Mouse (Mus musculus): Measurements from ENCODE around the gene Popdc3. TPM values are rescaled to one million over a fixed set of nuclear protein-coding genes. Genes with fewer than 3 reads are reported as not detected.

Gene Popdc3
- 0.40 and 0.71 TPM in 2 replicates for polyA plus RNA-seq (2021; fragmentation: Nextera tagmentation)
- long read RNA-seq, experiment 1, transcript Popdc3-201 (4 exons, 1,853 nt) = major isoform, 5 of 7 reads
- long read RNA-seq, experiment 1, partial matches to known transcripts = 0 of 7 reads
- long read RNA-seq, experiment 1, other reads (novel, unspliced or antisense) = 1 of 7 reads
- long read RNA-seq, experiment 2 = 0 reads

DNA sequence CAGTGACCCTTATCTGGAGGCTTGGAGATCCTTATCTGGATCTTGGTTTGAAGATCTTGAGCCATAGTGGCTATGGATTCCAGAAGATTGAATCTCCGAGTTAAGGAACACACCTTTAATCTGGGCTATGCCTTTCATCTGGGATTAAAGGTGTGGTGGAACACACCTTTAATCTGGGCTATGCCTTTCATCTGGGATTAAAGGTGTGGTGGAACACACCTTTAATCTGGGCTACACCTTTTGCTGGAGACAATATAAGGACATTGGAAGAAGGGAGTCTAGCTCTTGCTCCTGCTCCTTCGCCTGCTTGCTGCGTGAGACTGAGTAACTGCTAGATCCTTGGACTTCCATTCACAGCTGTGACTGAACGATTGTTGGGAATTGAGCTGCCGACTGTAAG lies at the start of gene Popdc3:
Gene Popdc3, plus strand, starts transcription at position 301 of the 400 bp plus-strand sequence.

DNA sequence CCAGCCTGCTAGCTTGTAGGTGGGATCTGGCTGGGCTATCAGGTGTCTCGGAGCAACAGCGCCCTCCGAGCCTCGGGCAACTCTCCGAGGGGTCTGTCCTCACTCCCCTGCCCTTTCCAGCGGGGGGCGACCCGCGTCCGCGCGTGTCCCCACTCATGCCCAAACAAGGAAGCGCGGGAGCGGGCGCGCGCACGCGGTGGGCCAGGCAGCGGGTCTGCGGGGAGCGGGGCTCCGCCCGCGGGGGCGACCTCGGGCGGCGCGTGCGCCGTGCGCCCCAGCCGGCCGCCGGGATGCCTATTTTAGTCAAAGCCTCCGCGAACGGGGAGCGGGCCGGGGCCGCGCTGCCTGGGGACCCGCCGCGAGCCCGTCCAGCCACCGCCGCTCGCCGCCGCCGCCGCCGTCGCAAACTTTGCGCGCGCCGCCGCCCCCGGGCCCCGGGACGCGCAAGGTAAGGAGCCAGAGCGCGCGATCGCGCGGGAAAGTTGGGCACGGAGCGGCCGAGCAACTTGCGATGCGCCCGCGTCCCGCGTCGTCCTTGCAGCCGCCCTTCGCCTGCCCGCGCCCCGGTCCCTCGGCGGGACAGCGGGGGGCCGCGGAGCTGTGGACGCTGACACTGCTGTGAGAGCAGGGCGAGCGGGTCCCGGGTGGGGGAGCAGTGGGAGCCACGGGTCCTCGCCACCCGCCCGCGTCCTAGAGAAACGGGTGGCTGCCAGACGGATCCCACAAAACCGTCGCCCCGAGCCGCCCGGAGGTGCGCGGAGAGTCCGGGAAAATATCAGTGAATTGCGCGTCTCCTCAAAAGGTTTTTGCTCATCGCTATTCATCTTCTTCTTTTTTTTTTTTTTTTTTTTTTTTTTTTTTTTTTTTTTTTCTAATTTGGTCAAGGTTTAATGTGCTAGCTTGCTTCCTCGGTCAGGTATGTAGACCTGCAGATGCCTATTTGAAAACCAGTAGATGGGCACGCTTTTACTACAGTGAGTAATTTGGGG lies 157.8 kb downstream of the Popdc3 start, which contains the start of gene Bves:
Gene Bves, plus strand, starts transcription at position 339 of the 989 bp plus-strand sequence.

Other genes with a start within 250 kb of the Popdc3 start
- 6.2 and 6.3 TPM in 2 replicates for gene Prep, start 110.9 kb upstream of the Popdc3 start, polyA plus RNA-seq (2021; fragmentation: Nextera tagmentation)
- 0.44 and 0.63 TPM in 2 replicates for gene Bves, start 157.7 kb downstream of the Popdc3 start, polyA plus RNA-seq (2021; fragmentation: Nextera tagmentation)

Measured in left cerebral cortex, adult 6 months (tissue).